Mouse (Mus musculus) layer of hippocampus, adult 9-11 months (tissue): Measurements from ENCODE around the gene Tcf15.

ENCODE experiments used
- DNase-seq: peaks from one replicate; pipeline ENCODE4 v3.0.0; 2022

The Tcf15 gene

DNA sequence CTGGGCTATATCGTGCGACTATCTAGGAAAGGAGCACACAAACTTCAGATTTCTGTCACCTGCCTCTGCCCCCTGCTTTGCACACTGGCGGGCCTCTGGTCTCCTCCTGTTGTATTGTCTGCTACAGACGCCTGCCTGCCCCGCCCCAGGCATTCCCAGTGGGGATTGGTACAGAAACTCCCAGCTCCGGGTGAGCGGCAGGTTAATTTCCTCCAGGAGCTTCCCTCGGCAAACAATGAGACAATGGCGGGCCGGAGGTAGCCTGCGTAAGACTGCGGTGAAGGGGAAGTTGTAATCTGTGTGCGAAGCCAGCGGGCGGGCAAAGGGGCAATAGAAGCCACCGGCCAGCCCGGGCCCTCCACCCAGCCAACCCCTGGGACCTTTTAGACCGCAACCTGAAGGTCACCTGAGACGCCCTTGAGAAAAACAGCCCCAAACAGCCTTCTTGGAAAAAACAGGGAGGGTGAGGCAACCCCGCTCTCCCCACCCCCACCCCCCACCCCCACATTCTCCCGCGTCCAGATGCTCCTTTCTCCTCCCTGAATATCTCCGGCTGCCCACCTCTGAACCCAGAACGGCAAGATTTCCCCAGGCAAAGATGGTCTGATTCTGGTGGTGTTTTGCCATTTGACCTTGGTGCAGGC is 33.9 kb downstream of the Tcf15 start:
- DNase-seq = no peak

- no peak for DNase-seq
Observed at GRCm38 (mm10) chr2:152177806-152178170, 34.4 kb downstream of the Tcf15 start.

DNA sequence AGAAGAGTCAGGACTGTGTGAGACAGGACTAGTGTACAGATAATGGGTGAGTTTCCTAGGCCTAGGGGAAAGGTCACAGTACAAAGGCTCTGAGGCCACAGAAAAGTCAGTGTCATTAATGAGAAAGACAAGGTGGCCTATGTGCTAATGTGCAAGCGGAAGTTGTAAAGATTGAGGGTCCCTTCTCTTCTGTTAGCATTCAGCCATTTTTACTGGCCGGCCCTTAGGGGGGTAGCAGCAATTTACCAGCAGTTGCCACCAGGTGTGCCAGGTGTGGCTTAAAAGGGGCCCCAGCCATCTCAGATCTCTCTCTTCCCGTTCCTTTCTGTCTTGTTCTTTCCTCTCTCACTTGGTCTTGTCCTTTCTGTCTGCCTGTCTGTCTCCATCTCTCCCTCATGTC is 35.0 kb downstream of the Tcf15 start:
- no peak for DNase-seq

GRCm38 (mm10) chr2:152179301-152179700 is 35.9 kb downstream of the Tcf15 start:
- no peak for DNase-seq

DNA sequence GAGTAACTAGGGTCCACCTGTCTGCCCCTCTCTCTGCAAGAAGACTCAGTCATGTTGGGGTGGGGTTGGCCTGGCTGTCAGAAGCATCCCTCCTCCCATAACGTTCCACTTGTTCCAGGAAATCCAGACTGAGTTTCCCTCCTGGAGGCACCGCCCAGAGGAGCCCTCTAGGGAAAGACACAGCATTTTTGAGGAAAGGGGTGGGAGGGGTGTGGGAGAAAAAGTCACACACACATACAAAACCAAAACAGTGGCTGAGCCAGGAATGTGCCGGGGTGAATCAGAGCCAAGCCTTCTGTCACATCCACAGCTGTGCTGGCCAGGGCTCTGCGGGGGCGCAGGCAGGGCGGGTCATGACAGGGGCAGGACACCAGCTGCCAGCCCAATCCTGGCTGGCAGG is 37.0 kb downstream of the Tcf15 start:
- no peak for DNase-seq

DNA sequence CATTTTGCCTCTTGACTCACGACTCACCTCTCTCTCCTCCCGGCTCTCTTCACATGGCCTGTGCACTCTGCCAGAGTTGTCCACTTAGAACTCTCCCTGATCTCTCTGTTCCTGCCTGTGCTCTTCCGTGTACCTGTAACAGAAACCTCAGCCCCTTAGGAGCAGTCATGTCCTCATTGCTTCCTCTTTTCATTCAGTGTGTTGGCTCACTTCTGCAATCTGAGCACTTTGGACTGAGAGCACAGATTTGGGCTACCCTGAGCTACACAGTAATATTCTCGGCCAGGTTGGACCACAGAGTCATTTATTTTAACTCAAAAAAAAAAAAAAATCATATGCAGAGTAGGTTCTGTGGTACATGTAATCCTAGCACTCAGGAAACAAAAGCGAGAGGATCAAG is 43.8 kb downstream of the Tcf15 start:
- DNase-seq = no peak

DNA sequence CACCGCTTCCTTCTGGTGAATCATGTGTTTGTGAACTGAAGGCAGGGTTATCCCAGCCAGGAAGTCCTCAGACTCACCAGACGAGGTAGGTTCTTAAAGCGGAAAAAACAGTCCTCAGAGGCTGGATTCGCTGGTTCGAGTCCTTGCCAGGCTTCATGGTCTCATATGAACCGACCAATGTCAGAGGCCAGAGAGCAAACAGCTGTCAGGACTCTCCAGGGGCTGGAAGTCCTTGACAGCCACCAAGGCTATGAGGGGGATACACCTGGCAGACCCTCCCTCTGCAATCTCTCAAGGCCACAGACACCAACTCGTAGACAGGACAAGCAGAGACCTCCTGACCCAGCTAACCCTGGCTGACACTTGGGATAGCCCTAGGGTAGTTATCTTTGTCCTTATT is 45.9 kb downstream of the Tcf15 start:
- DNase-seq = no peak

DNA sequence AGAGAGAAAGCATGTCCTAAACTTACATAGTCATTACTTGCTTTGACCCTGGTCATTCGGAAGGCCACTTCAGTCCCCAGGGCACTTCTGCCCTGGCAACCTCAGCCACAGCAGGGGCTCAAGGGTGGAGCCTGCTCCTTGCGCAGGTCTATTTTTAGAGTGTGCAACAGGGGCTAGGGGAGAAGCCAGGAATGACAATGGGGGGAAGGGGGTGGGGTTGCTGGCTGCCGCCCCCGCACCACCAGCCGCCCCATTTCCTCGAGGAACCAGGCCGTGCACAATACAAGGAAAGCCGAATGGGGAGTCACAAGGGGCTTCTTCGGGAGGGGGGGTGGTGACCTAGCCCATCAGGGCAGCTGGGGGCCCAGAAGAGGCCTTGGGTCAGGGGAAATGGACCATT is 46.3 kb downstream of the Tcf15 start:
- no peak for DNase-seq

DNA sequence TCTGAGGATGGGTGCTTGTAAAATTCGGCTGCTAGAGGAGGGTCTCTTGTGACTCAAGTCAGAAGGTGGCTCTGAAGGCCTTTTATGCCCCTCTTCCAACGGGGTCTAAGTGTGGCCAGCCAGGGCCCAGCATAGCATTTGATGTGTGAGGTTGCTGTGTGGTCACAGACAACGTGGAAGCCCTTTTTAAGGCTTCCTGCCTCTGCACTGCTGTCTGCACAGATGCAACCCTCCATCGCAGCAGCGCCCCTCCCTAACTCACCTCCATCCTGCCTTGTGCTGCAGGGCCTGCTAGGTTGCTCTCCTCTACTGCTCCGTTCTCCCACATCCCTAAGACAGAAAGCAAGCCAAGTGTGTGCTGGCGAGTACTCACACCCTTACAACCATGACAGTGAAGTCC is 46.8 kb downstream of the Tcf15 start:
- no peak for DNase-seq

DNA sequence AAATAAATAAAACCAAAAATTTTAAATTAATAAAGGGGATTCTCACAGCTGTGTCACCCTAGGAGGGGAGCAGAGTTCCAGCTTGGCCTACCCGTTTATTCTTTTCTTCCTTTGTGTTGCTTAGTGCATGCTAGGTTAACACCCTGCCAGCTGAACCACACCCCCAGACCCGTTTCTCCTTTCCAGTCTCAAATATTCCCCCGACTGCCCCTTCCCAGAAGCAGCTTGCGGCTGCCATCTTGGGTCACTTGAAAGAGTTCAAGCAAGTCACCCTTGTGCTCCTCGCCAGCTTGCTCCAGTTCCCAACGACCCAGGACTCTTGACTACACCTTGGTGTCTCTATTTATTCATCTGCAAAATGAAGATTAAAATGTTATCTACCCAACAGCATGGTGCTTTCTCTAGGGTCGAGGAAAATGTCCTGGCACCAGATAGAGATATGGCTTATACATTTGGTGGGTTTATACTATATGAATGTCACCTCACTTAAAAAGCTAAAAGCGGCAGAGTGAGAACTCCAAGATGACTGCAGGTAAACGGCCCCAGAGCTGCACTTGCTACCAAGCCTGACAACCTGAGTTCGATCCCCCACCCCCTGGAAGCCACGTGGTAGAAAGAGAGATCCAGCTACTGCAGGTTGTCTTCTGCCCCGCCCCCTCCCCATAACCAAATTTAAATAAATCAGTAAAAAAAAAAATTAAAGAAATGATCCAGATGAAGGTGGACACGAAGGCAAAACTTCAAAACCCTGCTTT is 49.4 kb downstream of the Tcf15 start:
- DNase-seq = no peak

DNA sequence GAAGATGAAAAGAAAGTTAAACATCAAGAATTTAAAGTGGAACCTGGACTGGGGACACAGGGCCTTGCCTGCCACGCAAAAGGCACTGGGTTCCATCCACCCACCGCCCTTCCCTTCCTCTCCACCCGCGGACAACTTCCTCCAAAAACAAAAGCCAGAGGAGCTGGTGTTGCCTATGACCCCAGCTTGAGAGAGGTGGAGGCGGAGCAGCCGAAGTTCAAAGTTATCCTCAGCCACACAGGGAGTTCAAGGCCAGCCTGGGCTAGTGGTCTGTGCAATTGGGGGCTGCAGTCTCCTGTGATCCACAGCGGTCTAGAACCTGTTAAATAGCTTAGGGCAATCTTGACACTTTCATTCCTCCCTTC is 50.0 kb downstream of the Tcf15 start:
- no peak for DNase-seq

- no peak for DNase-seq
Observed at GRCm38 (mm10) chr2:152194586-152194985, 51.2 kb downstream of the Tcf15 start.

DNA sequence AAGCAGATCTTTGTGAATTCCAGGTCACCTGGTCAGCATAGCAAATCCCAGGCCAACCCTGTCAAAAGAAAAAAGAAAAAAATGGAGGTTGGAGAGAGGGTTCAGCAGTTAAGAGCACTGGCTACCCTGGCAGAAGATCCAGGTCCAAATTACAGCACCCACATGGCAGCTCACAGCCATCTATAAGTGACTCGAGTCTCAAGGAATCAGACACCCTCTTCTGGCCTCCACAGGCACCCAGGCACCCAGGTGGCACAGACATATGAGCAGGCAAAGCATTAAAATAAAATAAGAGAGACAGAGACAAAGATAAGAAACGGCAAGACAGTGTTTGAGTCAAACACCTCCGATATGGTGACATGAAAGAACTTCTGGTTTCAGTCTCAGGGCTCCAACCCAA is 53.5 kb downstream of the Tcf15 start:
- no peak for DNase-seq

GRCm38 (mm10) chr2:152197301-152197712 is 53.9 kb downstream of the Tcf15 start:
- peak; percentile 68 for DNase-seq
